Comparison of ENCODE assay signal across 8 mouse cellular contexts in the genomic region with DNA sequence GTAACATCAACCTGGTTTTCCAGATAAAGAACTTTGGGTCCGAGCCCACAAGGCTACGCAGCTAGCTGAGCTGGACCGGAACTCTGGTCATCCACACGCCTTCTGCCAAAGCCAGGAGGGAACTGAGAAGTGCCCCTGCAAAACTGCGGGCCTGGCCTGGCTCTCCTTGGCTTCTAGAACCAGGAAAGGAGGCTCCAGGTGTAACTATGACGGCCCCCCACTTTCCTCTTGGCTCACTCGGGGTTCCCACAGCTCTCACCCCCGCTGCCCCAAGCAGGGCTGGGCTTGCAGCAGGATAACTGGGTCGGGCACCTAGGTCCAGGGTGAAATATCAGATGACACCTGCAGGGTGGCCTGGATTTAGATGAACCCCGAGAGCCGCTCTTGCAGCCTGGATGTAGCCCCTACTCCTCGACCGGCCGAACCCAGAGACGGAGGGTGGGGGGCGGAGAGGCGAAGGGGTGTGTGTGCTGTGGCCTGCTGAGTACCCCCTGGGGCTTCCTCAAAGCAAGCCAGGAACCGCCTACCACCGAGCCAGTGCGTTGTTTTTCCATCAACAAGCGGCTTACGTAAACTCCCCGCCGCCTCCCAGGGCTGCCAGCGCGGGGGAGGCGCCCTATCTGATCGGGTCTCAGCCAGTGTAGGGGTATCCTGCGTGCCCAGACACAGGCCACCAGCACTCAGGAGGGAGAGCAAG. TPM values are rescaled to one million over a fixed set of nuclear protein-coding genes. Genes with fewer than 3 reads are reported as not detected.
A peak's percentile ranks its signal among the peaks of the same experiment; 100 is the strongest.
DNase-seq lines count a peak whose midpoint lies in the region; ATAC-seq and TF ChIP-seq lines count a peak whose summit lies in the region.

No protein-coding gene starts in this region.

- H3K36me3 ChIP-seq in hindbrain, postnatal 0 days (ENCODE audit: insufficient read depth, low read length) = no peaks in the 10 kb centered on the region
- no peaks in the 10 kb centered on the region for H3K36me3 ChIP-seq in midbrain, postnatal 0 days (ENCODE audit: insufficient read depth, low read length)

- ATAC-seq in cerebellum, adult (ENCODE audit: insufficient number of reproducible peaks, low FRiP score, low TSS enrichment) = peak; percentile 67
- no peak for ATAC-seq in hindbrain, postnatal 0 days
- no peak for ATAC-seq in midbrain, postnatal 0 days (ENCODE audit: low FRiP score)

- no peak for TF ChIP-seq CTCF in hindbrain, postnatal 0 days (IDR thresholded peaks at IDR 0.05; ENCODE audit: low read depth)
- no peak for TF ChIP-seq CTCF in midbrain, postnatal 0 days (IDR thresholded peaks at IDR 0.05)

- H3K4me3 ChIP-seq in hindbrain, postnatal 0 days (ENCODE audit: low read length) = peak overlapping the region; percentile 22
- H3K4me3 ChIP-seq in midbrain, postnatal 0 days (ENCODE audit: low read depth, low read length) = peak overlapping the region; percentile 23

- no peak overlapping the region for H3K27ac ChIP-seq in hindbrain, postnatal 0 days
- H3K27ac ChIP-seq in midbrain, postnatal 0 days (ENCODE audit: low read depth, low read length) = no peak overlapping the region

- DNase-seq in cerebellum, postnatal 4 days (ENCODE audit: low spot score in 2 of 2) = no peak
- peak; percentile 43 for DNase-seq in ovary, postnatal 36 days (ENCODE audit: low spot score)
- DNase-seq in ovary, postnatal 14 days (ENCODE audit: low spot score) = no peak
- DNase-seq in hindbrain, postnatal 0 days (ENCODE audit: low spot score) = no peak
- no peak for DNase-seq in midbrain, postnatal 0 days (ENCODE audit: low spot score)
- DNase-seq in spleen, postnatal 36 days (ENCODE audit: low spot score in 2 of 2) = no peak
- no peak for DNase-seq in urinary bladder, adult 18-20 months (ENCODE audit: low spot score in 2 of 2)

- no peaks in the 10 kb centered on the region for H3K4me1 ChIP-seq in hindbrain, postnatal 0 days (ENCODE audit: insufficient read depth, low read length)
- H3K4me1 ChIP-seq in midbrain, postnatal 0 days (ENCODE audit: insufficient read depth, low read length) = no peaks in the 10 kb centered on the region

- no peaks in the 10 kb centered on the region for H3K9me3 ChIP-seq in hindbrain, postnatal 0 days (ENCODE audit: low read length)
- no peaks in the 10 kb centered on the region for H3K9me3 ChIP-seq in midbrain, postnatal 0 days (ENCODE audit: low read length)

- H3K9ac ChIP-seq in hindbrain, postnatal 0 days (replicated peaks; ENCODE audit: low read length) = no peak overlapping the region
- H3K9ac ChIP-seq in midbrain, postnatal 0 days (replicated peaks; ENCODE audit: low read length, poor library complexity, severe bottlenecking) = no peak overlapping the region

- WGBS in hindbrain, postnatal 0 days = 7% methylated on average over 29 of the region's 29 CpGs
- WGBS in midbrain, postnatal 0 days = 8% methylated on average over 28 of the region's 29 CpGs

- H3K27me3 ChIP-seq in hindbrain, postnatal 0 days (ENCODE audit: insufficient read depth, low read length) = peaks cover 17% of the 10 kb centered on the region
- H3K27me3 ChIP-seq in midbrain, postnatal 0 days (ENCODE audit: insufficient read depth, low read length) = peaks cover 16% of the 10 kb centered on the region; the same call in 1 of the 2 replicates

- H3K4me2 ChIP-seq in hindbrain, postnatal 0 days (ENCODE audit: low read depth, low read length) = peak overlapping the region; percentile 56
- peak overlapping the region; percentile 48 for H3K4me2 ChIP-seq in midbrain, postnatal 0 days (ENCODE audit: low read depth, low read length, poor library complexity, severe bottlenecking)

RNA-seq across cellular contexts. Expression of a gene that starts 39.9 kb away (rescaled TPM):
- 22.2 and 33.2 TPM in 2 replicates for total RNA-seq in hindbrain, postnatal 0 days (2014; rRNA removed)
- polyA plus RNA-seq in hindbrain, postnatal 0 days (2015; fragmentation: Nextera tagmentation; extraction: Ambion mirVana) = 4.6 and 7.3 TPM in 2 replicates
- 77.5 and 90.1 TPM in 2 replicates for total RNA-seq in midbrain, postnatal 0 days (2014; rRNA removed)
- 22.1 and 23.8 TPM in 2 replicates for polyA plus RNA-seq in midbrain, postnatal 0 days (2015; fragmentation: Nextera tagmentation; extraction: Ambion mirVana)
